Mouse (Mus musculus) CD8-positive naive resting alpha-beta T cell, adult 57 days (primary cell): ENCODE results near the gene Sowahd. TPM values are rescaled to one million over a fixed set of nuclear protein-coding genes. Genes with fewer than 3 reads are reported as not detected.

ENCODE experiments used
- total RNA-seq: library from RNA; stranded (reverse); gene quantifications from one replicate; pipeline ENCODE4 v1.2.4, GENCODE M21; 2023

Sowahd gene
- total RNA-seq, result not detected

DNA sequence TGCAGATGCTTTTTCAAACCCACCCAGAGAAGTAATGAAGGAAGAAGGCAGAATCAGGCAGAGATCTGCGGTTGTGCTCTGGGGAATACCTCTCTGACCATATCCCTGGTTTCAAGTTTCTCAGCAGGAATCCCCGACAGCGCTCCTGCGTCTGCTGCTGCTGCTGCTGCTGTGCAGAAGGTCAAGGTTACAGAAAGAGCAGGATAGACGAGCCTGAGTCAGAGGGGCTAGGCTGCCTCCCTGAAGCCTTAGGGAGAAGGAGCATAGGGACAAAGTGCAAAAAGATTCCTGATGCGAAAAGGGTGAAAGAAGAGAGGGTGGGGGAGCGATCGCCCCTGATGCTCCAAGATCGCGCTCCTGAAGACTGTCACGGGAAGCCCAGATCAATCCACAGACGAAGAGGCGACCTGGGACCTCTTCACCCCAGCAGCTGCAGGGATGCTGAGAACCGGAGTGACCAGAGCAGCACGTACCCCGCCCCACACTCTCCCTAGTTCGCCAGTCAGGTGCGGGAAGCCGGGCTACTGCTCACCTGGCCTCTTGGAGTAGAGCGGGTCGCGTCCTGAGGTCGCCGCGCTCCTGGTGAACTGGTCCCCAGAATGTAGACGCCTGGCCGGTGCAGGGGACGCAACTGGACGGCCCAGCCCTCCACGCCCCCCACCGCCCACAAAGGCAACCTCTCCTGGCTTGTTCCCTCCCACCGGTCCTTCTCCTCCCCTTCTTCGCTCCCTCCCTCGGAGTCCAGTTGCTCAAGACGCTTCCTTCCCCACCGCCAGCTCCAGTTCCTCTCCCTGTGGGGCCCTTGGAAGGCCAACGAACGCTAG lies at the start of gene Sowahd:
Gene Sowahd, plus strand, starts transcription at position 780 of the 824 bp plus-strand sequence.

GRCm38 (mm10) chrX:37084927-37085660 lies 36.4 kb downstream of the Sowahd start, which contains the start of gene Rpl39:
TSS of gene Rpl39 (minus strand) at chrX:37085402.

Other genes with a start within 250 kb of the Sowahd start
- 65.0 TPM for gene Ube2a, start 174.9 kb upstream of the Sowahd start, total RNA-seq
- gene C330007P06Rik, start 174.7 kb upstream of the Sowahd start, total RNA-seq, result 28.0 TPM
- gene Nkrf, start 145.9 kb upstream of the Sowahd start, total RNA-seq, result 12.9 TPM
- gene Sept6, start 57.1 kb upstream of the Sowahd start, total RNA-seq, result 164 TPM
- gene Rpl39, start 36.6 kb downstream of the Sowahd start, total RNA-seq, result 1,709 TPM
- gene Upf3b, start 61.5 kb downstream of the Sowahd start, total RNA-seq, result 27.5 TPM
- gene Nkap, start 78.0 kb downstream of the Sowahd start, total RNA-seq, result 21.0 TPM
- not detected for gene Akap14, start 120.0 kb downstream of the Sowahd start, total RNA-seq
- 85.7 TPM for gene Ndufa1, start 142.3 kb downstream of the Sowahd start, total RNA-seq
- gene Rnf113a1, start 142.4 kb downstream of the Sowahd start, total RNA-seq, result 3.7 TPM
- not detected for gene Gm9, start 162.2 kb downstream of the Sowahd start, total RNA-seq
- gene Rhox1, start 173.4 kb downstream of the Sowahd start, total RNA-seq, result not detected
- gene Rhox2a, start 196.1 kb downstream of the Sowahd start, total RNA-seq, result not detected
- gene Rhox3a, start 201.1 kb downstream of the Sowahd start, total RNA-seq, result not detected
- gene Rhox4a, start 216.5 kb downstream of the Sowahd start, total RNA-seq, result not detected